Mouse (Mus musculus) mouse embryonic stem cell (cell line): Measurements from ENCODE around the gene Ephb3.

Experiments used
- in situ Hi-C, 2 experiments: fragments of 300-500 bp; cut with MboI; formaldehyde crosslinking; loops; 1 replicate in 1 of 2; 3 replicates in 1 of 2; pipeline ENCODE4 v1.14.3; 2019 to 2020; ENCODE audit warnings: low sequenced_read_pairs in 2 of 2, low pct_unique_long_range_greater_than_20kb in 1 of 2, mixed read lengths in 1 of 2; ENCODE audit not compliant: unreplicated experiment in 1 of 2

Gene Ephb3

GRCm38 (mm10) chr16:21235135-21235534 lies 30.6 kb downstream of the Ephb3 start:
- in situ Hi-C loops = no loop called here

DNA sequence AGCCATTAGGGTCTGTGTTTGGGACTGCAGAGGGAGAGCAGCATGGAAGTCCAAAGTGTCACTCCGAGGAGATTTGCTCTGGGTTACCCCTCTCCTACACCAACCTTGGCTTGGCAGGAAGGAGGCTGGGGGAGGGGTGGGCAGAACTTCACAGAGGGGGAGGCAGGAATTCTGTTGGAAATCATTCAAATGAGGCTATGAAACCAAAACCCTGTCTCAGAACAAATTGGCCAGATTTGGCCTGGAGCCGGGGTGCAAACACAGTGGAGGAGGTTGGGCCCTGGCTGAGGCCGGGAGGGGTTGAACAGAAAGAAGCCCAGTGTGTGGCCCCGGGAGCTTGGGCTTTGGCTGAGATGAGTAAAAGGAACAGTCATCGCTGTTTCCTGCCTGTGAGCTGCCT lies 34.2 kb downstream of the Ephb3 start:
- in situ Hi-C loops = no loop called here

DNA sequence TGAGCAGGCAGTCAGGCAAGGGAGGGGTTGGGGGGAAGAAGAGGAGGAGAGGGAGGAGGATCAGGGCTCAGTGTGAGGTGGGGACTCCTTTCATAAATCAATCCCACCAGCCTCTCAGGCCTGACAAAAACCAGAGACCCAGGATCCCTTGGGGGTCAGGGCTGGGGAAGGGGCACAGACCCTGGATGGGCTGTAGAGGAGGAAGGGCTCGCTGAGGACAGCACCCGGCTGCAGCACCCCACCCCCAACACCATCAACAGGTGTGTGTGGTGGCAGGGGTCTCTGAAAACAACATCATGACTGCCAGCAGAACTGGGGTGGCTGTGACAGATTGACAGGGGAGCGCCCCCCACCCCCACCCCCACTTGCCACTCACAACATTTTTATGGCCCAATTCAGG lies 36.0 kb downstream of the Ephb3 start:
- in situ Hi-C loops = no loop called here

GRCm38 (mm10) chr16:21241030-21241429 lies 36.5 kb downstream of the Ephb3 start:
- in situ Hi-C loops = no loop called here

DNA sequence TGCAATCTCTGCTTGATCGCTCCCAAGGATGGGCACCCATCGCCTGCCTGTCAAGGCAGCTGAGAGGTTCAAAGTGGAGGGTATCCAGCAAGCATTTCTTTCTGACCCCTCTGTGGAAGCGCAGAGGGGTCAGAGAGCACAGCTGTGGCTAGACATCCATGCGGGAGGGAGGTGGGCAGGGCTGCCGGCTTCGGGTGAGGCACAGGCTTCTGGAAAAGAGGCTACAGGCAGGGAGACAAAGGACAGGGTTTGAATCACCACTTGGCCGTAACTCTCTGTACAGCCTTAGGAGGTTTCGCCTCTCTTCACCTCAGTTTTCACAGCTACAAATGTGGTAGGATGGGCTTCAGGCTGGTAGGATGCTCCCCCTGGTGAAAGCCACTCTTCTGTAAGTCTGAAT lies 38.4 kb downstream of the Ephb3 start:
- in situ Hi-C loops = no loop called here

- in situ Hi-C loops = no loop called here
Measured at GRCm38 (mm10) chr16:21244803-21245202, 40.2 kb downstream of the Ephb3 start.

- in situ Hi-C loops = no loop called here
Measured at GRCm38 (mm10) chr16:21245387-21245786, 40.8 kb downstream of the Ephb3 start.

GRCm38 (mm10) chr16:21245931-21246390 lies 41.4 kb downstream of the Ephb3 start:
- in situ Hi-C loops = no loop called here

GRCm38 (mm10) chr16:21246391-21247036 lies 42.0 kb downstream of the Ephb3 start:
- in situ Hi-C loops = no loop called here

- in situ Hi-C loops = no loop called here
Measured at GRCm38 (mm10) chr16:21247037-21247432, 42.5 kb downstream of the Ephb3 start.

- in situ Hi-C loops = no loop called here
Measured at GRCm38 (mm10) chr16:21247871-21248712, 43.5 kb downstream of the Ephb3 start.

GRCm38 (mm10) chr16:21248713-21249531 lies 44.4 kb downstream of the Ephb3 start:
- in situ Hi-C loops = no loop called here

- in situ Hi-C loops = no loop called here
Measured at GRCm38 (mm10) chr16:21252401-21252955, 47.9 kb downstream of the Ephb3 start.

- in situ Hi-C loops = no loop called here
Measured at GRCm38 (mm10) chr16:21255574-21256304, 51.2 kb downstream of the Ephb3 start.

- in situ Hi-C loops = no loop called here
Measured at GRCm38 (mm10) chr16:21256514-21257305, 52.2 kb downstream of the Ephb3 start.

DNA sequence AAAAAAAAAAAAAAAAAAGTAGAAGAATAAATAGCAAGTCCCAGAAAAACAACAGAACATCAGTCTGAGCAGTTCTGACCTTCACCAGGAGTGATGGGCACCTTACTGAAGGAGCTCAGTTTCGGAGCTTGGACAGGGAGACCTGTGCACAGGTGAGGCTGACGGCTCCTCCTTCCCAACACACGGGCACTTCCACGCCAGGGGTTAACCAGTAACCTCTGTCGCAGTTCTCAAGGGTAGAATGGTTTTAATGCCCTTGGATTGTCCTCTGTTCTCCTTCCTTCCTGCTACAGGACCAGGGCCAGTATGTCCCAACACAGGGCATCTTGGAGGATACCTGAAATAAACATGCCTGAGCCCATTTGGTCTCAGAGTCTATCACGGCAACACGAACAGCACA lies 60.9 kb downstream of the Ephb3 start:
- in situ Hi-C loops = no loop called here

GRCm38 (mm10) chr16:21269775-21270174 lies 65.2 kb downstream of the Ephb3 start:
- in situ Hi-C loops = no loop called here
